Mouse (Mus musculus): ENCODE measurements around the gene Mapkapk2. TPM values are rescaled to one million over a fixed set of nuclear protein-coding genes. Genes with fewer than 3 reads are reported as not detected.

The Mapkapk2 gene
- polyA plus RNA-seq, 1 experiment from 2014 or later = 129 TPM

DNA sequence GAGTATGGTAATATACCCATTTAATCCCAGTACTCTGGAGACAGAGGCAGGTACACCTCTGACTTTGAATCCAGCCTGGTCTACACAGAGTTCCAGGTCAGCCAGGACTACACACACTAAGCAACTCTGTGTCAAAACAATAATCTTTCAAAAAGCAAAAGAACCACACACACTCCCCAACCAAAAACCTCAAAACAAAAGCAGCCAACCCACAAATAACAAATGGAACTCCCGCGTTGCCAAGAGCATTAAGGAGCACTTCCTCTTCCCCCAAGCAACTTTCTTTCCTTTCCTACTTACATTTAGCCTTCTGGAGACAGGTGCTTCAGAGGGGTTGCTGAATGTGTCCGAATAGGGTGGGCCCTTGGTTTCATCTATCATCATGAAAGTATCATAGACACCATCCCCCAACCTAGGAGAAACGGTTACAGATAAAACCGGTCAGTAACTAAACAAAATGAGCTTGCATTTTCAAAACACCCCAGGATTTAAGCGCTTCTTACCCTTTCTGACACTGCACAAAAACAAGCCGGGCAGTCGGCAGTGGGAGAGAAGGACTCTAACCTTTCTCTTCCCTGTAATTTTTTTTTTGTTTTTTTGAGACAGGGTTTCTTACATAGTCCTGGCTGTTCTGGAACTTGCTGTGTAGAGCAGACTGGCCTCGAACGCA lies 38.5 kb upstream of the Mapkapk2 start:
- POLR2A ChIA-PET = interaction anchor here (0.6 to 0.7 kb wide), 2 partner anchors 14 to 97 kb away, joined by 3 read pairs; no protein-coding TSS in a partner anchor
- H3K27me3 ChIP-seq = no peaks in the 10 kb centered on the region
- CTCF ChIA-PET = interaction anchor here (0.9 to 5.1 kb wide), 4 partner anchors 17 to 25 kb away, joined by 3 to 29 read pairs (median 5); no protein-coding TSS in a partner anchor
- ATAC-seq (no peak), DNase-seq (ENCODE audit: low read depth, low spot score) (no peak)
- TF ChIP-seq CTCF (IDR thresholded peaks at IDR 0.05) = no peak
- in situ Hi-C loops (cut with MboI; ENCODE audit: low pct_unique_long_range_greater_than_20kb) = loop anchor here (25.0 kb wide), 1 partner anchor 1201 kb away; no protein-coding TSS in a partner anchor

GRCm38 (mm10) chr1:131134942-131135522 lies 37.4 kb upstream of the Mapkapk2 start:
- ATAC-seq = peak; percentile 52
- no peaks in the 10 kb centered on the region for H3K27me3 ChIP-seq

DNA sequence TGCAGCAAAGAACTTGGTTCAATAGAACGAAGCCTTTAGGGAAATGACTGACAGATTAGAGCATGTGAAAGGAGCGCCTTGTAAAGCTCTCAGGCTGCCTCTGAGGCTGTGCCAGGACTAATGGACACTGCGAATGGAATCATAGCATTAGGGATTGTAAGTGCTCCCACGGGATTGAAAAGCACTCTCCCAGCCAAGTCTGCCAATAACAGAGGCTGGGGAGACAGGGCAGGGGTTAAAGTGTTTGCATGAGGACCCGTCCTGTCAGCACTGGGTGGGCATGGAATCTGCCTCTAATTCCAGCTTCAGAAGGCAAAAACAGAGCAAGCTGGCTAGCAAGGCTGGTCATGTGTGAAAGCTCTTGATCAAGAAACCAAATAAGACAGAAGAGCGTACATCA lies 36.6 kb upstream of the Mapkapk2 start:
- DNase-seq (ENCODE audit: low read depth, low spot score) = no peak
- no peak for TF ChIP-seq CTCF (IDR thresholded peaks at IDR 0.05)

More at GRCm38 (mm10) chr1:131134942-131135522, 37.4 kb upstream of the Mapkapk2 start:
- TF ChIP-seq CTCF (IDR thresholded peaks at IDR 0.05) = no peak
- CTCF ChIA-PET = interaction anchor here (0.7 to 5.1 kb wide), 3 partner anchors 9 to 125 kb away, joined by 3 to 29 read pairs (median 3); no protein-coding TSS in a partner anchor
- in situ Hi-C loops (cut with MboI; ENCODE audit: low pct_unique_long_range_greater_than_20kb) = loop anchor here (25.0 kb wide), 1 partner anchor 1202 kb away; no protein-coding TSS in a partner anchor
- POLR2A ChIA-PET = interaction anchor here (0.6 kb wide), 1 partner anchor 13 kb away, joined by 3 read pairs; no protein-coding TSS in a partner anchor
- no peak for DNase-seq (ENCODE audit: low read depth, low spot score)

DNA sequence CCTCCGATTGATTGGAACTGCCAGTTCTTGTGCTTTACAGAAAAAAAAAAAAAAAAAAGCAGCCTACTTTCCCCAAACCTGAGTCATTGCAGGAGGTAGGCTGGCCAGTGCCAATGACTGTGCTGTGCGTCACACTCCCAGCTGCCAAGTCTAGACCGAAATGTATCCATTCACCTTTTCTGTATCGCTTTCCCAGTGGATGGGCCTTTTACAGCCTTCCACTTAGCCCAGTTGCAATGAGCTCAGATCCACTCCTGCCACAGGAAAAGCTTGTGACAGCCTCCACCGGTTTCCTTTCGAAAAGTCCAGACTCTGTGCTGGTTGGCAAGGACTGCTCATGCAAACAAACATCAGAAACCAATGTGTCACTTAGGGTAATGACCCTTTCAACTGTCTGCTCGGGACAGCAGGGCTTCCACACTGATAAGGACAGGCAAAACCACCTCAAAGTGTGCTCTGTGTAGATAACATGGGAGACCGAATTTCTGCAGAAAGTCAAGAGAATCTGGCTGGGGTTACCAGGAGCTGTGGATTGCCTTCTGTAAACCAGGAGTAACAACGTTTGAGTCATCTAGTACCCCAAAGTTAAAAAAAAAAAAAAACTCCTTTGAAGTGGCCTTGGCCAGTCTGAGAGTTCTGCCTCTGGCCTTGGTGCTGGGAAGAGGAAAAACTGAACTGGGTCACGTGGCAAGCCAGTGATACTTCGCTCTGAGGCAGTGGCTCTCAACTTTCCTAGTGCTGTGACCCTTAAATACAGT lies 28.5 kb upstream of the Mapkapk2 start:
- CTCF ChIA-PET = interaction anchor here (0.6 to 2.7 kb wide), 5 partner anchors 8 to 35 kb away, joined by 3 to 12 read pairs (median 4); partner anchors contain the start of gene Dyrk3
- ATAC-seq (no peak), DNase-seq (ENCODE audit: low read depth, low spot score) (no peak)

More for the DNA sequence above, 36.6 kb upstream of the Mapkapk2 start:
- no peak for ATAC-seq
- CTCF ChIA-PET = interaction anchor here (0.8 to 5.1 kb wide), 4 partner anchors 8 to 126 kb away, joined by 3 to 29 read pairs (median 4); no protein-coding TSS in a partner anchor
- in situ Hi-C loops (cut with MboI; ENCODE audit: low pct_unique_long_range_greater_than_20kb) = loop anchor here (25.0 kb wide), 1 partner anchor 1203 kb away; no protein-coding TSS in a partner anchor
- POLR2A ChIA-PET = interaction anchor here (0.6 kb wide), 1 partner anchor 18 kb away, joined by 5 read pairs; no protein-coding TSS in a partner anchor
- H3K27me3 ChIP-seq = no peaks in the 10 kb centered on the region

DNA sequence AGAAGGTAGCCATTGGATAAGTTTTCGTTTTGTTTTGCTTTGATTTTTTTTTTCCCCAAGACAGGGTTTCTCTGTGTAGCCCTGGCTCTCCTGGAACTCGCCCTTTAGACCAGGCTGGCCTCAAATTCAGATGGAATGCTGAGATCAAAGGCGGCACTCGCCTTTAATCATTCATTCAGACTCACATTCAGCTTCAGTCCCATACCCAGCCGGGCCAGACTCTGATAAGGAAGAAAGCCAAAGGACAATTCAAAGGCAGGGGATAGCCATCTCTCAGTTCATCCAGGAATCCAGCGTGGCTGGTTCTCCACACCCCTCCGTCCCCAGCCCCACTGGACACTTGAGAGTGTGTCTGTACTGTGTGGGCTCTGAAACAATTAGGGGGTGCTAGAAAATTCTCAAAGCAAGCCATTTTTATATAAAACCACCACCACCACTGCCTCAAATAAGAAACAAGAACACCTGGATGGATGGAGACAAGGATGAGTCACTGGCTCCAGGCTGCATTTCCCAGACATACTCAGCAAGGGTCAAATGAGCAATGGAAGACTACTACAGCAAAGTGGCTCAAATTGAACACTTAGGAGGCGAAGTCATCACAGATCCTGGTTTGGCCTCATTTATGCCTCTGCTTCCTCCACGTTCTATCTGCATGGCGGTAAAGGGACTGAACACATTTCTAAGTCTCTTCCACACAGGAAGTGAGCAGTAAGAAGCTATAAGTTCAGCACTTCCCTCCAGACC lies 26.1 kb upstream of the Mapkapk2 start:
- ATAC-seq (no peak), DNase-seq (ENCODE audit: low read depth, low spot score) (no peak)
- ChIA-PET POLR2A (interaction anchor here (1.1 kb wide), 1 partner anchor 20 kb away, joined by 3 read pairs; no protein-coding TSS in a partner anchor), CTCF (no interaction called here)
- in situ Hi-C loops (cut with MboI; ENCODE audit: low pct_unique_long_range_greater_than_20kb) = no loop called here
- no peaks in the 10 kb centered on the region for H3K27me3 ChIP-seq
- TF ChIP-seq CTCF (IDR thresholded peaks at IDR 0.05) = no peak

More for the DNA sequence above, 28.5 kb upstream of the Mapkapk2 start:
- POLR2A ChIA-PET = interaction anchor here (0.6 kb wide), 1 partner anchor 23 kb away, joined by 3 read pairs; no protein-coding TSS in a partner anchor
- in situ Hi-C loops (cut with MboI; ENCODE audit: low pct_unique_long_range_greater_than_20kb) = loop anchor here (25.0 kb wide), 1 partner anchor 1211 kb away; no protein-coding TSS in a partner anchor
- TF ChIP-seq CTCF (IDR thresholded peaks at IDR 0.05) = no peak
- no peaks in the 10 kb centered on the region for H3K27me3 ChIP-seq

GRCm38 (mm10) chr1:131121987-131122386 lies 24.4 kb upstream of the Mapkapk2 start:
- ATAC-seq = no peak
- in situ Hi-C loops (cut with MboI; ENCODE audit: low pct_unique_long_range_greater_than_20kb) = no loop called here
- DNase-seq (ENCODE audit: low read depth, low spot score) = no peak
- no peak for TF ChIP-seq CTCF (IDR thresholded peaks at IDR 0.05)
- H3K27me3 ChIP-seq = no peaks in the 10 kb centered on the region
- ChIA-PET POLR2A (interaction anchor here (0.6 kb wide), 1 partner anchor 14 kb away, joined by 3 read pairs; no protein-coding TSS in a partner anchor), CTCF (no interaction called here)

DNA sequence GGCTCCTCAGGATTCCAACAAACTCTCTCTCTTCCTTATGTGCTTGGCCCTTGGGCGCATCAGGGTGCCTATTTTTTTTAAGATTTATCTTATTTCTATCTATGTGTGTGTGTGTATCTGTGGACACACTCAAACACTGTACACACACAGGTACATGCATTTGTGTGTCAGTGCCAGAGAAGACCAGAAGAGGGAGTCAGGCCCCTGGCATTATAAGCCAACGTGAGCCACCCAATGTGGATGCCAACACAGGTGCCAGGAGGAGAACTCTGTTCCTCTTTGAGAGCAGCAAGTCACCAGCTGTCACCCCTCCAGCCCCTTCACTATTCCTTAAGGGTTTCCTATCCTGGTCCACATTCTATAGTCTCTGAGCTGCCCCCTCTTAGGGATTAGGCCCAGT lies 21.4 kb upstream of the Mapkapk2 start:
- H3K27me3 ChIP-seq = no peaks in the 10 kb centered on the region
- TF ChIP-seq CTCF (IDR thresholded peaks at IDR 0.05) = peak; percentile 79
- CTCF ChIA-PET = interaction anchor here (0.7 to 3.4 kb wide), 12 partner anchors 9 to 151 kb away, joined by 3 to 29 read pairs (median 4); partner anchors contain the start of genes Dyrk3 and Eif2d
- DNase-seq (ENCODE audit: low read depth, low spot score) (no peak), ATAC-seq (peak; percentile 6)
- in situ Hi-C loops (cut with MboI; ENCODE audit: low pct_unique_long_range_greater_than_20kb) = no loop called here
- POLR2A ChIA-PET = interaction anchor here (0.7 to 1.4 kb wide), 3 partner anchors 13 to 128 kb away, joined by 3 to 4 read pairs (median 3); no protein-coding TSS in a partner anchor

GRCm38 (mm10) chr1:131118530-131118929 lies 20.9 kb upstream of the Mapkapk2 start:
- DNase-seq (ENCODE audit: low read depth, low spot score) (no peak), ATAC-seq (peak; percentile 51)
- CTCF ChIA-PET = interaction anchor here (0.7 to 3.8 kb wide), 12 partner anchors 15 to 152 kb away, joined by 3 to 29 read pairs (median 4); partner anchors contain the start of genes Dyrk3 and Eif2d
- H3K27me3 ChIP-seq = no peaks in the 10 kb centered on the region
- no peak for TF ChIP-seq CTCF (IDR thresholded peaks at IDR 0.05)
- POLR2A ChIA-PET = interaction anchor here (0.7 to 1.4 kb wide), 3 partner anchors 13 to 129 kb away, joined by 3 to 4 read pairs (median 3); no protein-coding TSS in a partner anchor
- in situ Hi-C loops (cut with MboI; ENCODE audit: low pct_unique_long_range_greater_than_20kb) = no loop called here

All from Patski (cell line).